Mouse (Mus musculus) urinary bladder, postnatal 36 days (tissue): Measurements from ENCODE around the gene Auts2.

Source experiments
- DNase-seq, 2 experiments: peaks; one replicate each; pipeline ENCODE4 v3.0.0; 2022; ENCODE audit warnings: low spot score in 2 of 2, mixed read lengths in 1 of 2

Auts2 gene

GRCm38 (mm10) chr5:132184395-132185095, 358.6 kb downstream of the Auts2 start:
- DNase-seq = peak in 1 of 2 experiments; percentile 4

GRCm38 (mm10) chr5:132182077-132182476, 361.1 kb downstream of the Auts2 start:
- no peak for DNase-seq

GRCm38 (mm10) chr5:132170010-132170409, 373.1 kb downstream of the Auts2 start:
- no peak for DNase-seq

- no peak for DNase-seq
Observed at GRCm38 (mm10) chr5:132168805-132169204, 374.3 kb downstream of the Auts2 start.

- DNase-seq = no peak
Observed at GRCm38 (mm10) chr5:132168224-132168623, 374.9 kb downstream of the Auts2 start.

- no peak for DNase-seq
Observed at GRCm38 (mm10) chr5:132166559-132166958, 376.6 kb downstream of the Auts2 start.

GRCm38 (mm10) chr5:132163960-132164359, 379.2 kb downstream of the Auts2 start:
- DNase-seq = no peak

- DNase-seq = no peak
Observed at GRCm38 (mm10) chr5:132162206-132162533, 381.0 kb downstream of the Auts2 start.

- DNase-seq = no peak
Observed at GRCm38 (mm10) chr5:132161338-132162205, 381.6 kb downstream of the Auts2 start.

- DNase-seq = no peak
Observed at GRCm38 (mm10) chr5:132144181-132144580, 399.0 kb downstream of the Auts2 start.

GRCm38 (mm10) chr5:132140816-132141215, 402.3 kb downstream of the Auts2 start:
- DNase-seq = no peak

GRCm38 (mm10) chr5:132135941-132136663, 407.0 kb downstream of the Auts2 start:
- no peak for DNase-seq

GRCm38 (mm10) chr5:132131948-132132347, 411.2 kb downstream of the Auts2 start:
- DNase-seq = no peak

- no peak for DNase-seq
Observed at GRCm38 (mm10) chr5:132130577-132130976, 412.6 kb downstream of the Auts2 start.

GRCm38 (mm10) chr5:132126626-132127025, 416.5 kb downstream of the Auts2 start:
- no peak for DNase-seq

GRCm38 (mm10) chr5:132115631-132116030, 427.5 kb downstream of the Auts2 start:
- DNase-seq = no peak

- no peak for DNase-seq
Observed at GRCm38 (mm10) chr5:132114561-132115301, 428.4 kb downstream of the Auts2 start.

GRCm38 (mm10) chr5:132113480-132113879, 429.7 kb downstream of the Auts2 start:
- DNase-seq = peak in 1 of 2 experiments; percentile 6

GRCm38 (mm10) chr5:132112666-132113065, 430.5 kb downstream of the Auts2 start:
- no peak for DNase-seq

GRCm38 (mm10) chr5:132102426-132102825, 440.7 kb downstream of the Auts2 start:
- no peak for DNase-seq

- no peak for DNase-seq
Observed at GRCm38 (mm10) chr5:132098461-132098860, 444.7 kb downstream of the Auts2 start.

- no peak for DNase-seq
Observed at GRCm38 (mm10) chr5:132092721-132093120, 450.4 kb downstream of the Auts2 start.
